Mouse (Mus musculus) stomach, postnatal 0 days (tissue): Measurements from ENCODE around the gene A630001G21Rik.

ENCODE experiments used
- CTCF ChIP-seq: IDR thresholded peaks from 2 replicates; pipeline ENCODE4 v1.5.1; 2016; ENCODE audit warnings: antibody characterized with exemption, low read depth, mild to moderate bottlenecking, moderate library complexity
- EP300 ChIP-seq: optimal IDR thresholded peaks from 2 replicates; pipeline ENCODE3; 2016; ENCODE audit warnings: antibody characterized with exemption

DNA sequence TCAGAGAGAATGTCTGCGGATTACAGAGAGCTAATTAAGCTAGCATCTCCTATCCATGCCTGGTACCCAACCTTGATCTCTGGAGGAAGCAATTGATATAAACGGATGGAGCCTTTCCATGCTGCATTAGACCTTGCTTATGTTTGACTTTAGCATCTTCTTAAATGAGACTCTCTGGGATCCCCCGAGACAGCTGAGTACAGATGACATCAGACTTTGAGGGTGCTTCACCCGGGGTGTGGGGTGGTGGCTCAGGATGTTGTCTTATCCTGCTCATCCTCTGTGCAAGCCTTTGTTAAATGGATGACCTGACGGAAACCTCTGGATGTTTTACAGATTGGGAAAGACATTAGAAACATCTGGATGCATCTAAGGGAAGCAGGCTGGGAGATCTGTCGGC is 48.0 kb downstream of the A630001G21Rik start:
- TF ChIP-seq CTCF, result no peak
- no peak for TF ChIP-seq EP300
